Mouse (Mus musculus) right cerebral cortex, postnatal 4 days (tissue): ENCODE results near the gene Kiss1r.

Experiments used
- DNase-seq: peaks from one replicate; pipeline ENCODE4 v3.0.0-alpha.2; 2022

The Kiss1r gene

GRCm38 (mm10) chr10:79925785-79926490 lies 9.2 kb downstream of the Kiss1r start:
- no peak for DNase-seq

- peak; percentile 77 for DNase-seq
Observed at GRCm38 (mm10) chr10:79926491-79927323, 9.9 kb downstream of the Kiss1r start, which contains the start of gene Arid3a. Arid3a (plus strand) TSS chr10:79927043.

- peak; percentile 53 for DNase-seq
Observed at GRCm38 (mm10) chr10:79927324-79928029, 10.7 kb downstream of the Kiss1r start.

- DNase-seq, result no peak
Observed at GRCm38 (mm10) chr10:79928030-79928694, 11.4 kb downstream of the Kiss1r start.

- DNase-seq, result no peak
Observed at GRCm38 (mm10) chr10:79928907-79929701, 12.3 kb downstream of the Kiss1r start.

GRCm38 (mm10) chr10:79929967-79930825 lies 13.4 kb downstream of the Kiss1r start:
- no peak for DNase-seq

- no peak for DNase-seq
Observed at GRCm38 (mm10) chr10:79930826-79931186, 14.0 kb downstream of the Kiss1r start.

GRCm38 (mm10) chr10:79931797-79932196 lies 15.0 kb downstream of the Kiss1r start:
- DNase-seq, result no peak

GRCm38 (mm10) chr10:79932736-79933135 lies 16.0 kb downstream of the Kiss1r start:
- peak; percentile 35 for DNase-seq

- no peak for DNase-seq
Observed at GRCm38 (mm10) chr10:79933145-79933679, 16.4 kb downstream of the Kiss1r start.

GRCm38 (mm10) chr10:79933861-79934260 lies 17.1 kb downstream of the Kiss1r start:
- no peak for DNase-seq

- DNase-seq, result peak; percentile 67
Observed at GRCm38 (mm10) chr10:79934272-79934721, 17.5 kb downstream of the Kiss1r start.

GRCm38 (mm10) chr10:79934794-79935569 lies 18.2 kb downstream of the Kiss1r start:
- DNase-seq, result no peak

- no peak for DNase-seq
Observed at GRCm38 (mm10) chr10:79936284-79936910, 19.6 kb downstream of the Kiss1r start.

- DNase-seq, result no peak
Observed at GRCm38 (mm10) chr10:79936911-79937441, 20.2 kb downstream of the Kiss1r start.

- DNase-seq, result no peak
Observed at GRCm38 (mm10) chr10:79937775-79938526, 21.2 kb downstream of the Kiss1r start.

GRCm38 (mm10) chr10:79940749-79941148 lies 24.0 kb downstream of the Kiss1r start:
- no peak for DNase-seq

GRCm38 (mm10) chr10:79942988-79943387 lies 26.2 kb downstream of the Kiss1r start:
- no peak for DNase-seq
